Comparison of ENCODE assay signal across 8 mouse cellular contexts in genomic region chr2:163419346-163420045, GRCm38 (mm10). TPM values are rescaled to one million over a fixed set of nuclear protein-coding genes. Genes with fewer than 3 reads are reported as not detected.
DNase-seq lines count a peak whose midpoint lies in the region; ATAC-seq and TF ChIP-seq lines count a peak whose summit lies in the region.

No protein-coding gene starts in this region.

- TF ChIP-seq RAD21 in MEL (IDR thresholded peaks at IDR 0.05; ENCODE audit: low read depth, low read length), result no peak

- under 1% methylated on average over 71 of the region's 71 CpGs for WGBS in cerebellum, adult 2 months
- WGBS in forebrain, postnatal 0 days, result under 1% methylated on average over 61 of the region's 71 CpGs
- under 1% methylated on average over 71 of the region's 71 CpGs for WGBS in lung, embryonic 15.5 days

- peak; percentile 77 to 82 for TF ChIP-seq POLR2A in MEL (IDR thresholded peaks at IDR 0.05; ENCODE audit: control insufficient read depth in 1 of 2, insufficient read depth in 1 of 2, low read depth in 1 of 2, low read length in 2 of 2, poor library complexity in 1 of 2)
- peak; percentile 98 for TF ChIP-seq POLR2A in cerebellum, adult 2 months (IDR thresholded peaks at IDR 0.05; ENCODE audit: borderline replicate concordance, insufficient read depth, low read length)

- H3K36me3 ChIP-seq in MEL (ENCODE audit: control insufficient read depth in 1 of 2, insufficient read depth in 2 of 2, low read length in 2 of 2), result peaks cover 6 to 31% of the 10 kb centered on the region in 2 experiments
- peaks cover 7% of the 10 kb centered on the region; the same call in 1 of the 2 replicates for H3K36me3 ChIP-seq in forebrain, postnatal 0 days (ENCODE audit: insufficient read depth)
- peaks cover 5% of the 10 kb centered on the region for H3K36me3 ChIP-seq in lung, embryonic 15.5 days

- no peak for TF ChIP-seq CTCF in MEL (IDR thresholded peaks at IDR 0.05 in 2 of 3, conservative IDR thresholded peaks at IDR 0.05 in 1 of 3; ENCODE audit: control insufficient read depth in 1 of 3, insufficient read depth in 1 of 3, low read depth in 2 of 3, low read length in 3 of 3, poor library complexity in 1 of 3, severe bottlenecking in 1 of 3)
- peak; percentile 27; the same call in 1 of the 2 replicates for TF ChIP-seq CTCF in cerebellum, adult 2 months (IDR thresholded peaks at IDR 0.05; ENCODE audit: borderline replicate concordance, insufficient read depth, low read depth, low read length)
- peak; percentile 53 for TF ChIP-seq CTCF in forebrain, postnatal 0 days (IDR thresholded peaks at IDR 0.05; ENCODE audit: low read depth)

- peak overlapping the region; percentile 90 for H3K4me2 ChIP-seq in forebrain, postnatal 0 days (ENCODE audit: low read depth)
- peak overlapping the region; percentile 73 for H3K4me2 ChIP-seq in lung, embryonic 15.5 days

- H3K4me1 ChIP-seq in MEL (ENCODE audit: control insufficient read depth in 1 of 2, insufficient read depth in 2 of 2, low read length in 2 of 2), result peaks cover 6 to 13% of the 10 kb centered on the region in 2 experiments
- peaks cover 17% of the 10 kb centered on the region for H3K4me1 ChIP-seq in cerebellum, adult 2 months (ENCODE audit: control insufficient read depth, insufficient read depth, low read length)
- peaks cover 22% of the 10 kb centered on the region for H3K4me1 ChIP-seq in forebrain, postnatal 0 days (ENCODE audit: insufficient read depth)
- H3K4me1 ChIP-seq in lung, embryonic 15.5 days, result peaks cover 25% of the 10 kb centered on the region

- ATAC-seq in forebrain, postnatal 0 days, result peak; percentile 99
- ATAC-seq in lung, embryonic 15.5 days (ENCODE audit: borderline replicate concordance, extremely low read depth, low FRiP score, low TSS enrichment), result peak; percentile 99

- TF ChIP-seq EP300 in MEL (IDR thresholded peaks at IDR 0.05; ENCODE audit: low read depth in 1 of 2, low read length in 2 of 2), result peak in 1 of 2 experiments; percentile 37; a peak in 1 of 4 replicates

- peak overlapping the region; percentile 77 for H3K27ac ChIP-seq in MEL (ENCODE audit: control insufficient read depth, low read depth, low read length)
- H3K27ac ChIP-seq in cerebellum, adult 2 months (ENCODE audit: insufficient read depth, low read length), result peak overlapping the region; percentile 57
- H3K27ac ChIP-seq in forebrain, postnatal 0 days (ENCODE audit: low read depth, low read length), result peak overlapping the region; percentile 92
- peak overlapping the region; percentile 78 for H3K27ac ChIP-seq in lung, embryonic 15.5 days

- peak overlapping the region; percentile 79 to 95 for H3K4me3 ChIP-seq in MEL (ENCODE audit: control insufficient read depth in 1 of 2, insufficient read depth in 1 of 2, low read depth in 2 of 2, low read length in 2 of 2)
- H3K4me3 ChIP-seq in cerebellum, adult 2 months (replicated peaks; ENCODE audit: insufficient read depth, low read depth, low read length), result peak overlapping the region; percentile 92
- peak overlapping the region; percentile 77 for H3K4me3 ChIP-seq in forebrain, postnatal 0 days (ENCODE audit: low read depth, low read length)
- H3K4me3 ChIP-seq in lung, embryonic 15.5 days, result peak overlapping the region; percentile 74

- peaks cover 42% of the 10 kb centered on the region for H3K79me2 ChIP-seq in MEL (ENCODE audit: control insufficient read depth, insufficient read depth, low read length, poor library complexity)

- DNase-seq in MEL (ENCODE audit: low read depth, low spot score), result peak; percentile 99
- DNase-seq in cerebellum, adult 2 months, result peak; percentile 100
- DNase-seq in forebrain, postnatal 0 days, result peak; percentile 100
- peak; percentile 100 for DNase-seq in heart, postnatal 4 days
- peak; percentile 99 for DNase-seq in layer of hippocampus, adult 8-10 months (ENCODE audit: low spot score in 2 of 2)
- DNase-seq in ovary, adult 18-20 months (ENCODE audit: low spot score), result peak; percentile 99
- peak; percentile 99 for DNase-seq in thymus, postnatal 0 days (ENCODE audit: low spot score)

- no peaks in the 10 kb centered on the region for H3K9me3 ChIP-seq in MEL (replicated peaks; ENCODE audit: insufficient read depth, low read length)
- no peaks in the 10 kb centered on the region for H3K9me3 ChIP-seq in forebrain, postnatal 0 days (ENCODE audit: low read length)
- H3K9me3 ChIP-seq in lung, embryonic 15.5 days, result no peaks in the 10 kb centered on the region

- H3K9ac ChIP-seq in MEL (ENCODE audit: control insufficient read depth, low read depth, low read length, poor library complexity, severe bottlenecking), result peak overlapping the region; percentile 91
- H3K9ac ChIP-seq in forebrain, postnatal 0 days, result peak overlapping the region; percentile 78
- H3K9ac ChIP-seq in lung, embryonic 15.5 days, result peak overlapping the region; percentile 75

- no peaks in the 10 kb centered on the region for H3K27me3 ChIP-seq in MEL (ENCODE audit: control insufficient read depth in 1 of 2, insufficient read depth in 2 of 2, low read length in 2 of 2)
- no peaks in the 10 kb centered on the region for H3K27me3 ChIP-seq in cerebellum, adult 2 months (ENCODE audit: control insufficient read depth, insufficient read depth, low read length)
- H3K27me3 ChIP-seq in forebrain, postnatal 0 days (ENCODE audit: insufficient read depth, low read length), result no peaks in the 10 kb centered on the region
- no peaks in the 10 kb centered on the region for H3K27me3 ChIP-seq in lung, embryonic 15.5 days

TF ChIP-seq in MEL, 35 proteins besides CTCF, POLR2A, EP300 and RAD21 (continues in another document):
- TF ChIP-seq SIN3A (IDR thresholded peaks at IDR 0.05; ENCODE audit: low read length) (peak; percentile 98), TAL1 (IDR thresholded peaks at IDR 0.05; ENCODE audit: low read length) (no peak), MYC (IDR thresholded peaks at IDR 0.05; ENCODE audit: low read depth, low read length) (peak; percentile 93), MYB (IDR thresholded peaks at IDR 0.05; ENCODE audit: low read depth, low read length) (no peak), CHD1 (IDR thresholded peaks at IDR 0.05; ENCODE audit: low read depth, low read length) (no peak), BHLHE40 (IDR thresholded peaks at IDR 0.05; ENCODE audit: borderline replicate concordance, low read depth, low read length) (peak; percentile 99), ZNF384 (IDR thresholded peaks at IDR 0.05; ENCODE audit: low read depth, low read length) (no peak), E2F4 (IDR thresholded peaks at IDR 0.05; ENCODE audit: borderline replicate concordance, low read depth, low read length) (no peak), JUND (IDR thresholded peaks at IDR 0.05; ENCODE audit: low read depth, low read length) (no peak), ZKSCAN1 (IDR thresholded peaks at IDR 0.05; ENCODE audit: low read depth, low read length) (no peak)

RNA-seq across cellular contexts. Expression of gene Oser1, which starts 5.0 kb away (rescaled TPM):
- total RNA-seq in MEL (2012; rRNA removed), result 42.3 and 43.8 TPM in 2 replicates
- polyA plus RNA-seq in MEL (2012; ENCODE audit: insufficient read depth in 1 of 2, insufficient read length in 2 of 2, low read depth in 1 of 2, low replicate concordance in 2 of 2, missing spikeins in 1 of 2), result 10 to 100 TPM in 1 of 2 experiments, not detected in 1; 53.9 TPM
- 37.7 and 39.4 TPM in 2 replicates for polyA plus RNA-seq in cerebellum, adult 2 months (2012; rRNA removed)
- 25.2 and 26.6 TPM in 2 replicates for total RNA-seq in forebrain, postnatal 0 days (2014; rRNA removed)
- 52.4 and 57.3 TPM in 2 replicates for polyA plus RNA-seq in forebrain, postnatal 0 days (2015; fragmentation: Nextera tagmentation; extraction: Ambion mirVana)
- total RNA-seq in heart, postnatal 4 days (2021), result 10 to 100 TPM; 21.6 to 24.2 TPM
- total RNA-seq in layer of hippocampus, adult 8-10 months (2022), result 10 to 100 TPM; 20.1 to 22.9 (median 22.6) TPM
- polyA plus RNA-seq in lung, embryonic 15.5 days (2015; fragmentation: Nextera tagmentation; extraction: Ambion mirVana), result 90.1 and 94.5 TPM in 2 replicates
- 86.6 and 89.2 TPM in 2 replicates for polyA plus RNA-seq in thymus, postnatal 0 days (2015; fragmentation: Nextera tagmentation; extraction: Ambion mirVana)

RNA-seq across cellular contexts. Expression of gene Gdap1l1, which starts 18.8 kb away (rescaled TPM):
- not detected in 2 replicates for total RNA-seq in MEL (2012; rRNA removed)
- polyA plus RNA-seq in MEL (2012; ENCODE audit: insufficient read depth in 1 of 2, insufficient read length in 2 of 2, low read depth in 1 of 2, low replicate concordance in 2 of 2, missing spikeins in 1 of 2), result not detected
- 126 and 128 TPM in 2 replicates for polyA plus RNA-seq in cerebellum, adult 2 months (2012; rRNA removed)
- total RNA-seq in forebrain, postnatal 0 days (2014; rRNA removed), result 95.2 and 106 TPM in 2 replicates
- 123 and 134 TPM in 2 replicates for polyA plus RNA-seq in forebrain, postnatal 0 days (2015; fragmentation: Nextera tagmentation; extraction: Ambion mirVana)
- total RNA-seq in heart, postnatal 4 days (2021), result not detected
- total RNA-seq in layer of hippocampus, adult 8-10 months (2022), result 10 to 100 TPM; 65.7 to 69.2 (median 68.0) TPM
- polyA plus RNA-seq in lung, embryonic 15.5 days (2015; fragmentation: Nextera tagmentation; extraction: Ambion mirVana), result 0.62 and 1.3 TPM in 2 replicates
- polyA plus RNA-seq in thymus, postnatal 0 days (2015; fragmentation: Nextera tagmentation; extraction: Ambion mirVana), result 0.41 and 0.44 TPM in 2 replicates

RNA-seq across cellular contexts. Expression of gene Jph2, which starts 21.7 kb away (rescaled TPM):
- total RNA-seq in MEL (2012; rRNA removed), result 0.03 and 0.04 TPM in 2 replicates
- polyA plus RNA-seq in MEL (2012; ENCODE audit: insufficient read depth in 1 of 2, insufficient read length in 2 of 2, low read depth in 1 of 2, low replicate concordance in 2 of 2, missing spikeins in 1 of 2), result under 1 TPM in 1 of 2 experiments, not detected in 1; 0.19 TPM
- 0.48 and 0.52 TPM in 2 replicates for polyA plus RNA-seq in cerebellum, adult 2 months (2012; rRNA removed)
- total RNA-seq in forebrain, postnatal 0 days (2014; rRNA removed), result 0.69 and 1.9 TPM in 2 replicates
- polyA plus RNA-seq in forebrain, postnatal 0 days (2015; fragmentation: Nextera tagmentation; extraction: Ambion mirVana), result 0.40 and 0.82 TPM in 2 replicates
- 100 to 1,000 TPM; 366 to 416 TPM for total RNA-seq in heart, postnatal 4 days (2021)
- total RNA-seq in layer of hippocampus, adult 8-10 months (2022), result under 1 TPM; 0.27 to 0.48 (median 0.42) TPM
- 6.9 and 7.7 TPM in 2 replicates for polyA plus RNA-seq in lung, embryonic 15.5 days (2015; fragmentation: Nextera tagmentation; extraction: Ambion mirVana)
- polyA plus RNA-seq in thymus, postnatal 0 days (2015; fragmentation: Nextera tagmentation; extraction: Ambion mirVana), result 0.19 and 0.22 TPM in 2 replicates

RNA-seq across cellular contexts. Expression of gene Fitm2, which starts 52.9 kb away (rescaled TPM):
- total RNA-seq in MEL (2012; rRNA removed), result 7.6 and 10.6 TPM in 2 replicates
- 10 to 100 TPM in 1 of 2 experiments, 1 to 10 TPM in 1; 6.6 to 60.9 TPM for polyA plus RNA-seq in MEL (2012; ENCODE audit: insufficient read depth in 1 of 2, insufficient read length in 2 of 2, low read depth in 1 of 2, low replicate concordance in 2 of 2, missing spikeins in 1 of 2)
- polyA plus RNA-seq in cerebellum, adult 2 months (2012; rRNA removed), result 20.2 and 21.5 TPM in 2 replicates
- total RNA-seq in forebrain, postnatal 0 days (2014; rRNA removed), result 16.2 and 25.8 TPM in 2 replicates
- polyA plus RNA-seq in forebrain, postnatal 0 days (2015; fragmentation: Nextera tagmentation; extraction: Ambion mirVana), result 8.9 and 11.7 TPM in 2 replicates
- total RNA-seq in heart, postnatal 4 days (2021), result 10 to 100 TPM; 27.8 to 28.1 TPM
- 10 to 100 TPM; 17.0 to 23.5 (median 20.7) TPM for total RNA-seq in layer of hippocampus, adult 8-10 months (2022)
- 9.7 and 10.1 TPM in 2 replicates for polyA plus RNA-seq in lung, embryonic 15.5 days (2015; fragmentation: Nextera tagmentation; extraction: Ambion mirVana)
- polyA plus RNA-seq in thymus, postnatal 0 days (2015; fragmentation: Nextera tagmentation; extraction: Ambion mirVana), result 5.5 and 5.7 TPM in 2 replicates

Comparison
In these comparisons a context has a peak if more than half of its experiments do, and no peak if none do; other contexts are left out.
1. Peak in every context shown above with its lines: DNase-seq, ATAC-seq, H3K4me3 ChIP-seq and H3K27ac ChIP-seq.
2. CTCF ChIP-seq: peak in cerebellum, adult 2 months (single experiment) and forebrain, postnatal 0 days (single experiment); none in MEL (0 of 3).
3. RNA of gene Gdap1l1, which starts 18.8 kb away (polyA plus RNA-seq): 123 to 134 TPM in forebrain, postnatal 0 days and 126 to 128 TPM in cerebellum, adult 2 months; 0.62 to 1.3 TPM in lung, embryonic 15.5 days, 0.41 to 0.44 TPM in thymus, postnatal 0 days and not detected in MEL; every median in the first group is over 10 times any median in the second.